Mouse (Mus musculus) heart, embryonic 14.5 days (tissue): ENCODE measurements around the gene Mindy2. TPM values are rescaled to one million over a fixed set of nuclear protein-coding genes. Genes with fewer than 3 reads are reported as not detected.

Source experiments
- ATAC-seq: fragments of 200-750 bp; cut with Nextera tagmentation; 2 replicates; pipeline ENCODE4 v1.8.0; 2017; ENCODE audit warnings: low read depth, moderate TSS enrichment; ENCODE audit not compliant: insufficient number of reproducible peaks, insufficient read depth, low FRiP score
- H3K27ac ChIP-seq, 2 experiments: fragments of 200-500 bp in 1 of 2; fragments of 300-500 bp in 1 of 2; sonication (generic) in 1 of 2; replicated peaks in 1 of 2; 2 replicates each; pipeline ENCODE4 v1.5.1; 2012 to 2014; ENCODE audit warnings: low read depth in 2 of 2, low read length in 2 of 2, control low read depth in 1 of 2, mild to moderate bottlenecking in 1 of 2, mixed read lengths in 1 of 2; ENCODE audit not compliant: control insufficient read depth in 1 of 2, insufficient read depth in 1 of 2
- H3K27me3 ChIP-seq: fragments of 300-500 bp; sonication (generic); 2 replicates; pipeline ENCODE4 v1.6.1; 2014; ENCODE audit warnings: mild to moderate bottlenecking, low read length, control low read depth; ENCODE audit not compliant: control insufficient read depth, insufficient read depth
- H3K36me3 ChIP-seq: fragments of 300-500 bp; sonication (generic); 2 replicates; pipeline ENCODE4 v1.6.1; 2014; ENCODE audit warnings: mild to moderate bottlenecking, control low read depth, low read length, mixed read lengths; ENCODE audit not compliant: control insufficient read depth, insufficient read depth
- H3K4me1 ChIP-seq, 2 experiments: fragments of 200-500 bp in 1 of 2; fragments of 300-500 bp in 1 of 2; sonication (generic) in 1 of 2; 2 replicates each; pipeline ENCODE4 v1.6.1; 2012 to 2014; ENCODE audit warnings: low read length in 2 of 2, control low read depth in 1 of 2, mixed read lengths in 1 of 2; ENCODE audit not compliant: control insufficient read depth in 2 of 2, insufficient read depth in 2 of 2
- H3K4me2 ChIP-seq: fragments of 300-500 bp; sonication (generic); 2 replicates; pipeline ENCODE4 v1.6.1; 2014; ENCODE audit warnings: mild to moderate bottlenecking, low read length
- H3K4me3 ChIP-seq, 2 experiments: fragments of 200-500 bp in 1 of 2; fragments of 300-500 bp in 1 of 2; sonication (generic) in 1 of 2; 2 replicates each; pipeline ENCODE4 v1.5.1; 2012 to 2014; ENCODE audit warnings: low read length in 2 of 2, mild to moderate bottlenecking in 2 of 2, control low read depth in 1 of 2, low read depth in 1 of 2, moderate library complexity in 1 of 2; ENCODE audit not compliant: control insufficient read depth in 1 of 2, insufficient read depth in 1 of 2
- H3K9ac ChIP-seq: fragments of 300-500 bp; sonication (generic); 2 replicates; pipeline ENCODE4 v1.6.1; 2014; ENCODE audit warnings: mild to moderate bottlenecking, low read length
- H3K9me3 ChIP-seq: fragments of 300-500 bp; sonication (generic); 2 replicates; pipeline ENCODE4 v1.6.1; 2016; ENCODE audit warnings: low read length, control low read depth; ENCODE audit not compliant: control insufficient read depth
- WGBS: fragments of 180-500 bp; shearing (Covaris S2); extraction: QIAGEN DNeasy Blood & Tissue Kit; methylation state at CpG from one replicate; pipeline ENCODE4 v1.1.7; 2014; 5-methylcytosine and 5-hydroxymethylcytosine counted together
- polyA plus RNA-seq: library from polyadenylated mRNA; unstranded; fragments of >200 nt; fragmentation: Nextera tagmentation; extraction: Ambion mirVana; gene quantifications from 2 replicates; pipeline ENCODE4 v1.2.1, GENCODE M21; 2014

Gene Mindy2
- polyA plus RNA-seq, 1 experiment from 2014 or later = 15.9 TPM

DNA sequence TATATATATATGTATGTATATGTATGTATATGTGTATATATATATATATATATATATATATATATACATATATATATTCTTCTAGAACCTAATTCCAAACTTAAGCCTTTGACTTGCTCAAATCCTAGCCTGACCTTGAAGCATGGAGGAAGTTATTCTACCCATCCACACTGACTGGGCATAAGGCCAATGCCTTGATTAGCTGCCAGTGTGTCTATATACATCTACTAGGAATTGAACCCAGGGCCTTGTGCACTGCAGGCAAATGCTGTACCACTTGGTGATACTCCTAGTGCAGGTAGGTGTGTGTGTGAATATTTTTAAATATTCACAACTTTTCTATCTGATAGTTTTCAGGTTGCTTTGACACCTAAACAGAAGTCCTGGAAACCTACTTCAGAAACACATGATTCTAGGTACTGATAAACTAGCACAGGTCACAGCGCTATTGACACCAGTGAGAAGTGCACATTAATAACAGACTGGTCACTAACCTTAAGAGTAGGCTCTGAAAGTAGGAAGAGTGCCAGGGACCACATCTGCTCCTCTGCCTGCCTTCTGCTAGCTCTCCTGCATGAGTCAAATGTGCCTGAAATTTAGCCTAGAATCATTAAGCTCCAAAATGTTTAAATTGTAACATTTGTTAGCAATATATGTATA, 54.7 kb downstream of the Mindy2 start:
- Histone ChIP-seq H3K4me1 (no peaks in the 10 kb centered on the region), H3K36me3 (peaks cover 48% of the 10 kb centered on the region), H3K27me3 (no peaks in the 10 kb centered on the region), H3K9me3 (no peaks in the 10 kb centered on the region), H3K27ac (no peak overlapping the region), H3K9ac (no peak overlapping the region), H3K4me2 (no peak overlapping the region), H3K4me3 (no peak overlapping the region)
- WGBS = 76% methylated on average over 1 of the region's 1 CpGs
- ATAC-seq = no peak

DNA sequence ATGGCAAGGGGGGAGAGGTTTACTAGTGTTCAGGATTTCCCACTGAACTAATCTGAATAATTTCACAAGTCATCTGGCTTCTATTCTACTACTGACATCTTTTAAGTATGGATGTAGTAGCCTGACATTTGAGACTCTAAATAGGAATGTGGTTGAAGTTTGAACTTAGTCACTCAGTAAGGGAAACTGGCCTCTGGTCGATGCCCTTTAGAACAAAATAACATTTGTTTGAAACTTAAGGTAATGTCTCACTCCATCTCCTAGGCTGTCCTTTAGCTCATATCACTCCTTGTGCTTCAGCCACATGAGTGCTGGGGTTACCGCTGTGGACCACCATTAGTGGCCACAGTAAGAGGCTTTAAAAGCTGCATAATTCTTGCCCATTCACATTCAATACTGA, 58.7 kb downstream of the Mindy2 start:
- no peak for ATAC-seq
- H3K4me1 ChIP-seq = no peaks in the 10 kb centered on the region
- H3K4me3 ChIP-seq = no peak overlapping the region
- H3K27ac ChIP-seq = no peak overlapping the region
- peaks cover 31% of the 10 kb centered on the region for H3K36me3 ChIP-seq
- no peak overlapping the region for H3K9ac ChIP-seq
- WGBS = 85% methylated on average over 2 of the region's 2 CpGs
- H3K27me3 ChIP-seq = no peaks in the 10 kb centered on the region
- H3K4me2 ChIP-seq = no peak overlapping the region
- no peaks in the 10 kb centered on the region for H3K9me3 ChIP-seq

DNA sequence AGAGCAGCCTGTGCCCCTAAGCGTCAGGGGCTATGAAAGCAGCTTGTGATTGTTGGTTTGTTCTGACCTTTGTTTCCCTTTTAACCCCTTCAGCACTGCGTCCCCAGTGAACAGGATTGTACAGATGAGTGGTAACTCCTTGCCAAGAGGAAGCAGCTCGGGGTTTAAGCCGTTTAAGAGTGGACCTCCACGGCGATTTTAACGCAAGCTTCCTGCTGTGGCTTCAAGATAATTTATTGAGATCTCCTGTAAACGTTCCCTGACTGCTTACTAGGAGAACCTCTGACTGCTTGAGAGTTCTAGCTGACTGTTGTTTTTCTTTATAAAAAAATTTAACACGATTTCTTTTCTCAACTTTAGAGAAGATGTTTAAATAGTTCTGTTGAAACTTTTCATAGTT, 65.5 kb downstream of the Mindy2 start:
- WGBS = 79% methylated on average over 9 of the region's 9 CpGs
- no peak overlapping the region for H3K4me3 ChIP-seq
- H3K27ac ChIP-seq = no peak overlapping the region
- no peak overlapping the region for H3K9ac ChIP-seq
- peaks cover 82% of the 10 kb centered on the region for H3K36me3 ChIP-seq
- H3K9me3 ChIP-seq = no peaks in the 10 kb centered on the region
- no peaks in the 10 kb centered on the region for H3K4me1 ChIP-seq
- no peak overlapping the region for H3K4me2 ChIP-seq
- no peak for ATAC-seq
- no peaks in the 10 kb centered on the region for H3K27me3 ChIP-seq

DNA sequence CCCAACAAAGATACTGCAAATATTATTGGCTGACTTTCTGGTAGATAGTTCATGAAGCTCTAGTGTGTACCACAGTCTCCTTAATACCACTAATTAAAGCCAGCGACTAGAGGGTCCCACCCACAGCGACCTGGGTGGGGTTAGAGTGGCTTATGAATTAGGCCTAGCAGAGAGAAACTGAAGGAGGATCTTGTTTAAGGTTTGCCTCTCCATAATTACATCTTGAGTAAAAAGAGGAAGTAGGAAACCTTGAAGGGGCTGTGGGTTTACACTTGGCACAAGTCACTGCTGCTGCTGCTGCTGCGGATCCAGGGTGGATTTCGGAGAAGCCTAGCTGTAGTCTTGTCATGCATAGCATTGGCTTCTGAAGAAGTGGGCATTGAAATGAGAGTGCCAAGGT, 66.2 kb downstream of the Mindy2 start:
- H3K27me3 ChIP-seq = no peaks in the 10 kb centered on the region
- H3K9me3 ChIP-seq = no peaks in the 10 kb centered on the region
- no peak overlapping the region for H3K4me3 ChIP-seq
- H3K36me3 ChIP-seq = peaks cover 84% of the 10 kb centered on the region
- 95% methylated on average over 4 of the region's 4 CpGs for WGBS
- no peak for ATAC-seq
- no peak overlapping the region for H3K27ac ChIP-seq
- no peaks in the 10 kb centered on the region for H3K4me1 ChIP-seq
- H3K4me2 ChIP-seq = no peak overlapping the region
- no peak overlapping the region for H3K9ac ChIP-seq

DNA sequence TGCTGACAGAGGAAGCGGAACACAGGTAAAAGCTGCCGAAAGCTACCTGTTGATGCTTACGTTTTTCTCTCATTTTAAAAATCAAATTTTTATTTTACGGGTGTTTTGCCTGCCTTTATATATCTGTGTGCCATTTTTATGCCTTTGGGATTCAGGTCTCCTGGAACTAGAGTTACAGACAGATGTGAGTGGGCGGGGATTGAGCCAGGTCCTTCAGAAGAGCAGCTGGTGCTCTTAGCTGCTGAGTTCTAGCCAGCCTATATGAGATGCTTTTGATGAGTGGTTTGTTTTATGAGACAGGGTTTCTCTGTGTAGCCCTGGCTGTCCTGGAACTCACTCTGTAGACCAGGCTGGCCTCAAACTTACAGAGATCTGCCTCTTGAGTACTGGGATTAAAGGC, 69.8 kb downstream of the Mindy2 start:
- WGBS = 96% methylated on average over 5 of the region's 5 CpGs
- peaks cover 95% of the 10 kb centered on the region for H3K36me3 ChIP-seq
- no peaks in the 10 kb centered on the region for H3K27me3 ChIP-seq
- no peak overlapping the region for H3K27ac ChIP-seq
- H3K4me1 ChIP-seq = no peaks in the 10 kb centered on the region
- no peak for ATAC-seq
- H3K4me2 ChIP-seq = no peak overlapping the region
- H3K9me3 ChIP-seq = no peaks in the 10 kb centered on the region
- H3K9ac ChIP-seq = no peak overlapping the region
- H3K4me3 ChIP-seq = no peak overlapping the region

DNA sequence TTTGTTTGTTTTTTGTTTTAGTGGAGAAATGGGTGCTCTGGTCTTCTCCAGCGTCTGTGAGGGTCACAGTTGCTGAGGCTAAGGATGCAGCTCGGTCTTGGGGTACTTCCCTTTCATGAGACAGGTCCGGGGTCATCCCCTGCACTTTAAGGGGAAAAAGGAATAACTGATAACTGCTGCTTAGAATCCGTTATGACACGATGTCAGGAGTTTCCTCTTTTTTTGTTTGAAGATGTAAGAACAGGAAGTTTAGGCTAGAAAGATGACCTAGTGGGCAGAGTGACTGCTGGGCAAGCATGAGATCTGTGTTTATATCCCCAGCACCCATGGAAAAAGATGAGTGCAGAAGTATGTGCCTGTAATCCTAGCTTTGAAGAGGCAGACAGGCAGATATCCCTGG, 71.8 kb downstream of the Mindy2 start:
- Histone ChIP-seq H3K27ac (no peak overlapping the region), H3K4me3 (no peak overlapping the region), H3K4me1 (no peaks in the 10 kb centered on the region), H3K4me2 (no peak overlapping the region), H3K9ac (no peak overlapping the region), H3K36me3 (peaks cover 95% of the 10 kb centered on the region), H3K9me3 (no peaks in the 10 kb centered on the region), H3K27me3 (no peaks in the 10 kb centered on the region)
- WGBS = 74% methylated on average over 5 of the region's 5 CpGs
- ATAC-seq = no peak

DNA sequence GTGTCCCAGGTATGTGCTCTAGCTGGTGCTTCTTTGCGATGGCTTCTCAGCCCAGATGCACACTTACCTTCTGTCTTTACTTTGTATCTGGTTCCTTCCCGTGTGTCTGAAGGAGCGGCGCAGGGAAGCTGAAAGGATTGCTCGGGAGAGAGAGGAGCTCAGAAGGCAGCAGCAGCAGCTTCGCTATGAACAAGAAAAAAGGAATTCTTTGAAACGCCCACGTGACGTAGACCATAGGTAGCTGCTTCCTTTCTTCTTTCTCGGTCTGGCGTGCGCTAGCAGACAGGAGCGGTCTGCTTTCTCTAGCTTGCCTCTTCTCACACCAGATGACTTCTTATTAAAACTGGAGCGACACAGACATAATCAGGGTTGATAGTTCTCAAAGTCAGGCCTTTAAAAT, 72.3 kb downstream of the Mindy2 start:
- H3K9ac ChIP-seq = no peak overlapping the region
- no peaks in the 10 kb centered on the region for H3K27me3 ChIP-seq
- no peaks in the 10 kb centered on the region for H3K9me3 ChIP-seq
- H3K4me2 ChIP-seq = no peak overlapping the region
- no peak overlapping the region for H3K4me3 ChIP-seq
- H3K27ac ChIP-seq = no peak overlapping the region
- 89% methylated on average over 14 of the region's 14 CpGs for WGBS
- no peaks in the 10 kb centered on the region for H3K4me1 ChIP-seq
- ATAC-seq = no peak
- peaks cover 95% of the 10 kb centered on the region for H3K36me3 ChIP-seq

DNA sequence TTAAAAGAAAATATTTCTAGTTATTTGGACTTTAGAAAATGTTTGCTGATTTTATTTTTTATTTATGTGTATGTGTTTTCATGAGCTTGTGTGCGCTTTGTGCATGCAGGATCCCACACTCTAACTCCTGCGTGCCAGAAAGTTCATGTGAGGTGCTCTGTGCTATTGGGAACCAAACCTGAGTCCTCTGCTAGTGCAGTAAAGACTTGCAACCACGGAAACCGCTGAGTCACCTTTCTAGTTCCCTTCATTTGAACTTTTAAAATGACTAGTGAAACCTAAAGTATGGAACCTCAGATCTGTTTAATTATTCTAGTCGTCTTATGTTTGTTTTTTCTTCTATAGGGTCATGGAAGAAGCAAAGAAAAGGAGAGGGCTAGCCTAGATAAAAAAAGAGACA, 76.0 kb downstream of the Mindy2 start:
- H3K36me3 ChIP-seq = peaks cover 87% of the 10 kb centered on the region
- no peak overlapping the region for H3K4me2 ChIP-seq
- H3K4me3 ChIP-seq = no peak overlapping the region
- H3K27me3 ChIP-seq = no peaks in the 10 kb centered on the region
- no peak overlapping the region for H3K9ac ChIP-seq
- no peak overlapping the region for H3K27ac ChIP-seq
- H3K9me3 ChIP-seq = no peaks in the 10 kb centered on the region
- H3K4me1 ChIP-seq = no peaks in the 10 kb centered on the region
- 91% methylated on average over 5 of the region's 5 CpGs for WGBS
- ATAC-seq = no peak
